Mouse (Mus musculus): Measurements from ENCODE around the gene Frmd8.

Frmd8 gene

DNA sequence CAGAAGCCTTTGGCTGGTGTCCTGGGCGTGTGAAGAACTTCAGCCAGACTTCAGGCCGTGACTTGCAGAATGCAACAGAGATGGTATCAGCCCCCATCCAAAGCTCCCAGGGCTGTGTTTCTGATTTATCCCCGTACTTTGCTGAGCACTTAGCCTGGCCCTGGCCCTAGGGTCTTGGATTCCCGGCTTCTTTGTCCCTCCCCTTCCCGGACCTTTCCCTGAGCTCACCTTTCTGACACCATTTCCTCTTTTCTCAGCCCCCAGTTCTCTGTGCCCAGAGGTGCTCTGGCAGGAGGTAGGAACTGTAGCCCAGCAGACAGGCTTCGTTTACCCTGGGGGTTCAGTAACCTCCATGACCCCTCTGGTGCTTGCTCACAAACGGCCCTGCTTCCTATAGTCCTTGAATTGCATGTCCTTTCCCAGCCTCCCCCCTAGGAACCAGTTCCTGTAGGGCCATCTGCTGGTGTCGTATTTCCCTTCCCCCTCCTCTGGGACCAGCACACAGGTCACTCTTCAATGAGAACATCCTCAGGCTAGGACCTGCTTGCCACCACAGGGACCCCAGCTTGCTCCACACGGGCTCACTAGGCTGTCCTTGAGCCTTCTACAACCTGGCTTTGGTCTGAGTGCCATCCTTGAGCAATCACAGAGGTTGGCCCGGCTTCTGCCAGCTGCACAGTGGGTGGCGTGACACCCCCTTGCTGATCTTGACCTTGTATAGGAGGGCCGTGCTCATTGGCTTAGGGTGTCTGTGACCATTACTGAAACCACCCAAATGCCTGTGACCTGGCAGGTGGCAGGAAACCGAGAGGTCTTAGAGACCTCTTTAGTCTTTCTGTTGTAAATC is 26.0 kb downstream of the Frmd8 start:
- peak in 1 of 2 experiments; percentile 32 for DNase-seq

DNA sequence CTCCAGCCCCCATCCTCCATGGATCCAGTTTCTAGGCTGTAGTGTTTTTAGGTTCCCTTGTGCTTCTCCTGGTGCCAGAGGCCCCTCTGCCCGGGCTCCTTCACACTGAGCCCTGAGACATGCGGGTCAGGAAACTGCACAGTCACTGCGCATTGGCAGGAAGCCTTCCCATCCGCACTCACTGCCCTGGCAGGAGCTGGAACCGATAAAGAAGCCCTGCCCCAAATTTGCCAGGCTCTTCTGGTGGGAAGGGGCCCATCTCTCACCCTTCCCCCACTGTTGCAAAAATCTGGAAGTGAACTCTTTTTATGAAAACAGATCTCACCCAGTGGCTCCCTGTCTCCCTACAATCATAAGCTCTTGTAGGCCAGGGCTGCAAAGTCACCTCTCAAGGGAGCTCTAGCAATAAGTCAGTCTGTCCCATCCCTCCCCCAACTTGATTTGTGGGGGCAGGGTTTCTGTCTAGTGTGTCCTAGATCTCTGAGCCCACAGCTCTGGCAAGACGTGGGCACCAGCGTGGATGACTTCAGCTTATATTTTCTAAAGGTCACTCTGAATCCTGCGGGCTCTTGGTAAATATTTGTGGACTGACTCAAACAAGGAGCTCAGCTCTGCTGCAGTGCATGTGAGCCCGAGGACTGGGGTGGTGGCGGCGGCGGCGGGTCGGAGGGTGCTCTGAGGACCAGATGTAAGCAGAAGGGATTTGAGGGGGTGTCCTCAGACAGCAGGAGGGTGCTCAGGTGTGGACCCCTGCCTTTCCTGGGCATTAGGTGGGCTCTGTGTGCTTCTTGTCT is 26.8 kb downstream of the Frmd8 start:
- peak; percentile 44 to 62 for DNase-seq

DNA sequence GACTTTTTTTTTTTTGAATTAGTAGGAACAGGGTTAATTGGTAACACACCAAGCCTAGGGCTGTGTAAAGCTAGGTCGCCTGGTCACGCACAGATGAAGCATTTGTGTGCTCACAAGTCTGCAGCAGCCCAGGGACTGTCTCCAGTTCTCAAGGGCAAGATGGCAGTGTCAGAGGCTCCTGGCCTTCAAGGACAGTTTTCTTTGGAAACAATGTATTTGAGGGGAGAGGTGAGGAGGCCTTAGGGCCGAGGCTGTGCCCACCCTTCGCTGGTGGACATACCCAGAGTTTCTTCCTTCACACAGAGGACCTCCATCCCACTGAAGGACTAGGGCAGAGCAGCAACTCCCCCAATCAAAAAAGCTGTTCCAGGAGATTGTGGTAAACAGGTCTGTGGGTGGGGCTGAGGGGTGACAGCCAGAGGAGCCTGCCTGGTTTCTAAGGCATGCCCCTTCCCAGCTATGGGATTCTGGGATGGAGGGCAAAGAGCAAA is 27.7 kb downstream of the Frmd8 start:
- peak in 1 of 2 experiments; percentile 36 for DNase-seq

DNA sequence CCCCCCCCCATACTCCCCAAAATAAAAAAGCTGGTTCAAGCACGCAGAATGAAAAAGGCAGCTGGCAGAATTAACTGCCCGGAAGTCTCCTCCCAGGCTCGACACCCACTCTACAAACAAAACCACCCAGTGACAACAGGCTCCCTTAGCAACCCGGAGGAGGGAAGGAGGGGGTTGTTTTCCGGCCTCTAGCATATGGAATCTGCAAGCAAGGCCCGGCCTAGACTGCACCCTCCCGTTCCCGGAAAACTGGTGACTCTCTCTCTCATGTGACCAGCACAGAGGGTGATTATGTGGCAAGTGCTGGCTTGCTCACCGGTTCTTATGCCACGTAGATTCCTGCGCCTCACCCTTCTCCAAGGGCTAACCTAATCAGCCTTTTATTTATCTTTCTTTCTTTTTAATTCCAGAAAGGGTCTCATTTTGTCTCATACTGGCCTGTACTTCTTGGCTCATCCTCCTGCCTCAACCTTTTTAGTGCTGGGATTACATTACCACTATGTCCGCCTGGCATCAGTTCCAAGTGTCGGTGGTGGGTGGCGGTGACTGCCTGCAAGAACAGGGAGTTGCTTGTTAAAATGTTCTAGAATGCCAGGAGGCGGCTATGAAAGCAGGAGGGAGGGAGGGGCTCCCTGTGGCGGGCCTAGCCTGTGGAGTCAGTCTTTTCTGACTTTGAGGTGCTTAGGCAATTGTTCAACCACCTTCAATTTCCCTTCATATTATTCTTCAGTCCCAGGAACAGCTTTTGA is 28.3 kb downstream of the Frmd8 start:
- peak; percentile 52 to 64 for DNase-seq

DNA sequence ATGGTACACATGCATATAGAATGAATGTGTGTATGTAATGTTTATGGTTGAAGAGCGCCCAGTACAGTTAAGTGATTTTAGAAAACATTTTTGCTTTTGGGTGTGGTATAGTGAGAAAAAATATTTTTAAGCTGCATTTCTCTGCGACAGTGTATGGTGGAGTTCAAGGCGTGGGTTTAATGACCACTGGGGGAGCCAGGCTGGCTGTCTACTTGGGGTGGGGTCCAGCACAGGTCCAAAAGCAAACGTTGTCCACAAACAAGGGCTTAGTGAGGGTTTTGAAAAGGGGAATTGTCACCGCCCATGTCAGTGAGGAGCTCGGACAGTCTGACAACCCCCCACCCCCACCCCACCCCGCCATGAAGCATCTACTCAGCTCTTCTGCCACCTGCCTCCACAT is 28.9 kb downstream of the Frmd8 start:
- DNase-seq, result peak in 1 of 2 experiments; percentile 44

DNA sequence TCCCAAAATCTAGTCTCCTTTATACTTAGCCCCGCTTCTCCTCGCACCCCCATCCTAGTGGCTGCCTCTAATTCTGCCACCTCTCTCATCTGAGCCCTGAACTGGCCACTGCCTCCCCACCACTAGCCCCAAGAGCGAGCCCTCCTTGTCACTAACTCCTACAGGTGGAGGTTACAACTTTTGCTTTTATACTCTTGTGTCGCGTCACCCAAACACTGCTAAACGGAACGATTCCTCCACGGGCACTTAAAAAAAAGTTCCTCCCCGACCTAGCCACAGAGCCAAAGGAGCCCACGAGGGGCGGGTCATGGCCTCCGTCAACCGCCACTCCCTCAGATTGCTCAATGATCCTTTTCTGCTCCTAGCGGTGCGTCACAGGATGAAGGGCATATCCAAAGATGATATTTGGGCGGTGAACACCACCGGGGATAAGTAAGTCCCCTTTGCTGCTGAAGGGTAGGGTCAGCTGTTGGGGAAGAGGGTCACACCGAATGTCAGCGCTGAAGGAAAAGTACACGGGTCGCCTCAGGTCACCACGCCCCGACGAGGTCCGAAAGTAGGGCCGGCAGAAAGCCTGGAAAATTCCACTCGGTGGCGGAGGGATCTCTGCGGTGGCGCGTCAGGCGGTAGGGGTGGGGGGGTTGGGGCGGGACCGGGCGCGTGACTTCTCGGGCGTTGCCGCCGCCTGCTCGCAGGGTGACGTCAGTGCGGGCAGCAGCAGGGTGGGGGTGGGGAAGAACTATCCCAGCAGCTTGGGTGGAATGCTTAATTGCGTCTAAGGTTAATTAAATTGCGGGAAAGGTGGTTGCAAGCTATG is 29.5 kb downstream of the Frmd8 start:
- peak; percentile 93 to 95 for DNase-seq

DNA sequence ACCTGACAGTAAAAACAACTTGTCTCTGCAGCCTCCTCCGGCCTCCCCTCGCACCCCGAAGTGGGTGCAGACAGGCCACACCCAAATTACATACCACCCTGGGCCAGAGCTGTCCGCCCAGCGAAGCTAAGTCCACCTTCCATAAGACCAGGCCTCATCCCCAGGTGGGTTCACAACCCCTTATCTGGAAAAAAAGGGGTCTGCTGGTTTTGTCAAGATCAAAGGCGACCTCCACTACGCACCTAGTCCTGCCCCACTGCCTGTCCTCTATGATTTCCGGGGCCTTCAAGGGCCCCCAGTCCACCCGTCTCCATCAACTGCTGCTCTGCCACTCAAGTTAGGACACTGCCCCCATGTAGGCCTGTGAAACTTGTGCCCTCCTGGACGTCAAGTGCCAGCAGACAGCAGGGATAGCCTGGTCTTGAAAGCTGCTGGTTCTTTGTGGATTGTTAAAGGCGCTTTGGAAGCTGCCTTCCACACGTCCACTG is 30.2 kb downstream of the Frmd8 start:
- peak; percentile 62 to 67 for DNase-seq

DNA sequence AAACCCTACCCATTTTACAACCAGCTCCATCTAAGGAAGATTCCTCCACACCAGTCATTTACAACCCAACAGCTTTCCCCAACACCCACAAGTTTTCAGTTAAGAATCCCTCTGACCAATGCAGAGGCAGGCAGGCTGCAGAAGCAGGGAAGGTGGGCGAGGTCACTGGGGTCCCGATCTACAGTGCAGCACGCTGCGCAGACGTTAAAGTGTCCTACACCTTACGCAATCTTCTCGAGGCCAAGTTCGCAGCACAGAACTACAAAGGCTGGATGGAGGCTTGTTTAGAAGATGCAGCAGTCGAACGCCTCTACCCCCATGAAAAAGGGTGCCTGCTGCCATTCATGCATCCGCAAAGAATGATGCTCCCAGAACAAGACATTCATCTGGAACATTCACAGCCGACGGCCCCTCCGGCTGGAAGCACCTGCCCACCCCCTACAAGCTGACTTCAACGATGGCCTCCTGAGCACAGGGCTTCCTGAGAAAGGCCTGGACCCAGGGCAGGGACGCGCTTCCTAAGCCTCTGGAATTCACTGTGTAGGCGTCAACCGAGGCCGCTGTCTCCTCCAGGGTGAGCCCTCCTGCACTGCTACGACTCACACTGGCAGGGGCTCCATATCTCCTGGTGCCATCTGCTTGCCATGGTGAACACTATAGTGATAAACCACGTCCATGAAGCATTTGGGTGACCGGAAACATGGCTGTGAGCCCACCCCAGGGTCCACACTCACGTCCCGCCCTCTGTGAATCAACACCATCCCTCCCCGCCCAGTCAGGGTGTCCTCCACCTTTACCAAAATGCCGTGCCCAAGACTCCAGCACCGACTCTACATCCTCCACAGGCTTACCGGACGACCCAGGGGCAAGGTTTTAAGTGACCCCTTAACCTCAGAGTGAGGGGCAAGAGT is 31.0 kb downstream of the Frmd8 start:
- peak; percentile 45 to 56 for DNase-seq

DNA sequence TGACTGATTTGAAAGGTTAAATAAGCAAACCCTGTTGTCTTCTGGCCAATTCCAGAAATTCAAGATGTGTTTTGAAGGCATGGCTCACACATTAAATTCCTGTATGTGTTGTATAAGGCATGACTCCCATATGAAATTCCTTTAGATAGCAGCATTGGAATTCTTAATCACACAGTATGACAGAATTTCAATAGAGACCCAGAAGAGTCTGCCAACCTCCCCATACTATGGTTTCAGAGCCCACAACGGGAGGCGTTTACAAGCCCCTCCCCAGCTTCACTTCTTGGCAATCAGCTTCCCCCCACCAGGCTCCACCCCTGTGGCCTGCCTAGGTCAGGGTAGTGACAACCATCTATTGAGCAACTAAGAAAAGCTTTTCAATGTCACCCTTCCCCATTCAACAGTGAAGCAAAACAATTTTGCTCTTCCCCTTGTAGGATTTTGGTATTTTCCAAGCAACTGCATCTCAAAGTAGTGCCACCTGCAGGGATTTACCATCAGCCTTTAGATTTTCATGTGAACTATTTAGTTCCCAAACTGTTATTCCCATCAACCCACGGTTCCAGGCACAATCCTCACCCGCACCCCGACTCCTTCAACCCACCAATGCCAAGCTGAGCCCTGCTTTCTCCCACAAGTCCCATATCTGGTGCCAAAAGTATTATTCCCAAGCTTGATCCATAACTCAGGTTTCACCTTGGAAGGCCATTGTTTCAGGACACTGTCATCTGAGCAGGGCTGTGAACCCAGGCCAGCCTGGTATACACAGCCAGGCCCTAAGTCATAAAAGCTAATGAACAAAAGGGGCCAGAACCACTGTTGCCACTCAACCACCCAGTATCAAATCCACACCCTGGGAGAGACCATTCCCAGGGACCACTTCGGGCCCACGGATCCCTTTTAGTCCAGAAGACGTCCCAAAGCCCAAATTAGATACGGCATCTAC is 32.0 kb downstream of the Frmd8 start:
- peak; percentile 38 to 60 for DNase-seq

DNA sequence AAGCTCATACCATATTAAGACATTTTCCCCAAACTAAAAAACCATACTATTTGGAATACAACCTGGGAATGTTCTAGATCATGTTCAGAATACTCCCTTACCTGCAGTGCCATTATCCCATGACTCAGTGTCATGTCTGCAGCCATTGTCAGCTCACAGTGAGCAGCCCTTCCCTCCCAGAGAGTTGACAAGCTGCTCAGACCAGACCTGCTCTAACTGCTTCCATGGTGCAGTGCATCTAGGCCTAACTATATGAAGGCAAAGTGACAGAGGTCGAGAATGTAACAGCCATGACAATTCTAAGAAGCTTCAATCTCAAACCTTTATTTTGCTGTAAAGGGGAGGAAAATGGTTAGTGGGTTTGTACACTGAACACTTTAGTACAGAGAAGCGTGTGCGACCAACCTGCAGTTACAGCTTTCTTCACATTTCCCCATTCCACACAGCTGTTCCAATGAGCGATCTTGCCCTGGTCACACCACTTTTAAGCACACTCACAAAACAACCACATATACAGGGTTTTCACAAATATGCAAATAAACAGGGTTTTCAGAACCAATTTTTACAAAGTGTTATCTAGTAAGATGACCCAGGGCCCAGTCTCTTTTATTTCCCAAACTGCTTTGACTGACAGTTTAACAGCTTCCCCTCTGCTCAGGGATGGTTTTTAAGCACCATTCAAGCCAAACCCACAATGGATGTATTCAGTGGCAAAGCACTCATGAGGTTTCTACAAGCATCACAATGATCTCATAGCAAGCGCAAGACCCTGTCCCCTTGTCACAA is 32.9 kb downstream of the Frmd8 start:
- DNase-seq, result no peak

DNA sequence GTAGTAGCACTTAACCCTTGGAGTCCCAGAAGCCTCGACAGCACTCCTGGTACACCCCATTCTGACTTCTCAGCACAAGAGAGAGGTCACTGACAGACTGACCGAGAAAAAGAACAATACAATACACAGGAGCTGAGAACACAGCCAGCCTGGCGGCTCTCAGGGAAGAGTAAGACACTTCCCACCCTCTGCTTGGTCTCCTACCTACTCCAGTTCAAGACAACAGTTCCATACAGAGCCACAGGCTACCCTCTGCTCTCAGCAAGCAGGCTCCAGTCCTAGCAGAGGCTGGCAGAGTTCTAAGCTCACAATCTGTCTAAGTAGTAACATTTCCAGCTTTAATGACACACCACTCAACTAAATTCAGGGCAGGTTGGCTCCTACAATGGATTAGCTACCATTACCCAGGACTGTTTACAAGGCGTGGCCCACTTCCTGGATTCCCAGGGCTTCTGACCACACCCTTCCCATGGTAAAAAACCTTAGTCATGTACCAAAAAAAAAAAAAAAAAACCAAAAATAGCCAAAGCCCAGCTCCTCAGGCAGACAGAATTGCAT is 33.6 kb downstream of the Frmd8 start:
- DNase-seq, result no peak

DNA sequence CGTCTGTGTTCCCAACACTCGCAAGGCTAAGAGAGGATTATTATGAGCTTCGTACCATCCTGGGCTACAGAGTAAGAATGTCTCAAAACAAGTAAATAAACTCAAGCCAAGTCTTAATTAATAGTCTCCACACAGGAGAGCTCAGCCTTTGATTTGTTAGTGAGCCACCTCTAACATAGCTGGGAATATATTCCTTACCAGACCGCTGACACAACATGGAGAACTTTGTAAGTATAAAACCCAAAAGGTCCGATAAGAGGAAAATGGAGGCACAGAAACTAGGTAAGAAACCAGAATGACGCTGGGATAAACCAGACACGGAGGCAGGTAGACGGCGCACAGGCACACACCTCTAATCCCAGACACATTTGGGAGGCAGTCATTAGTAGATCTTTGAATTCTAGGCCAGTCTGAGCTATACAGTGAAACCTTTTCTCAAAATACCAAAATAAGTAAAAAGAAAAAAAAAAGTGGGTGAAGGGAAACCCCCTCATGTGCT is 34.1 kb downstream of the Frmd8 start:
- DNase-seq, result no peak

DNA sequence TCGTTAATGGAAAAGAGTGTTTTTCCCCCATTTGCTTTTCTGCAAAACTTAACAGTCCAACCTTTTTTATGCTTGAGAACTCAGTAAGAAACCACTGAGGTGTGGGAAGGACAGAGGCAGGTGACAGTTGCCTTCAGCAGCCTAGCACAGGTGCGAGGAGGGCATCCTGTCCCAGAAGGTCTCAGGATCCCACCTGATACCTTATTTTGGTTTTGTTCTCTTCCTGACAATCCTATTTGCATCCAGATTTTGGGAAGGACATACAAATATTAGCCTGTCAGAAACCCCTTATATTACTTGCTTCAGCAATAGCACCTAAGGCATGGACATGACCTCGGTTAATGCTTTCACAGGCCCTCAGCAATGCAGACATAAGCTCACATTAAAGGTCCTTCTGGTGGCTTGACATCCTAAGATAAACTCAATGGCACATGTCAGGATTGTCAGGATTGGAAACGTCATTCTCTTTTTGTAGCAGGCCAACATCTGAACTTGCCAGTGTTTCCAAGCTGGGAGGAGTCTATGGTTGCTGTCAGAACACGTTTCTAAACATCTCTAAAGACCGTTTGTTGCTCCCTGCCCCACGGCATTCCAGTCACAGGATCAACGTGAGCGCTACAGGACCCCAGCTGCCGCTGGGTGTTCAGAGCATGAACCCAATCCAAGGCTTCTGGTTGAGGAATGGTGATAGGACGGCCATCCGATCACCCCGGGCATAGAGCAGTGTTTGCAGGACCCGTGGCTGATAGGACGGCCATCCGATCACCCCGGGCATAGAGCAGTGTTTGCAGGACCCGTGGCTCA is 34.8 kb downstream of the Frmd8 start:
- no peak for DNase-seq

DNA sequence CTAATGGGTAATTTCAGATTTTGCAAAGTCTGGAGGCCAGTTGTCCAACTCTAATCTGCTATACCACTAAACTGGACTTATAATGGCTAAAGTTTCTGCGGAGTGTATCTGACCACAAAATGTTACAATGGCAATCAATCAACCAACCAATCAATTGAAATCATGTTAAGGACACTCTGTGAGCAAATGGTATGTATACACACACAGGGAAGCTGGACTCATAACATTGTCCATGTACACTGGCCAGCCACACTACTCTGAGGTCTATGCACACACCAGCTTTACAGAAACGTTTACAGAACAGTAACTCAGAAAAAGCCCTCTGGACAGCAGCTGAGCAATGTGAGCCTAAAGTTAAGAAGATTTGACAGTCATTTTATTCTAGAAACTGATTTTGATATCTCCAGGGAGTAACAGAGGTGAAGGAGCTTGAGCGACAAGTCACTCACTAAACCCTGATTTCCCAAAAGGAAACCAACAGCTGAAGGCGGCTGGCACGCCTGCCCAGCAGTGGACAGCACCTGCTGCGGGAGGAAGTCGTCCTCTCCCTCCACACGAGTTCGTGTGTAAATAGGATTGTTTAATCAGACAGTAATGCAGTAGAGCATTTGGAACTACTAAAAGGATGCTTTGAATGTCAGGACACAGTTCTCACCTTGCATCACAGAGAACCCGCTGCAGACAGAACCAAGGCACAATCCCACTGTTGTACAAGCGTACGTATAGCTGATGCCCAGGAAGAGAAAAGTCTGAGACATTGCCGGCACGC is 35.6 kb downstream of the Frmd8 start:
- DNase-seq, result no peak

DNA sequence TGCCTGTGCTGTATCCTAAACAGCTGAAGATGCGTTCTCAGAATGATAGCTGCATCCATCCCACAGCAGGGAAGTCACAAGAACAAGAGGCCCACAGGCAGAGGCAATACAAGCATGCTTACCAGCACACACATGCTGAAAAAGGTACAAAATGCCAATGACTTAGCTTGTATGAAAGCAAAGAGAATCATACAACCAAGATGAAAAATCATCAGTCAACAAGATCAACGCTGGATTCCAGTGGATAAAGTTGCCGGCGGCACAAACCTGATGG is 36.2 kb downstream of the Frmd8 start:
- no peak for DNase-seq

DNA sequence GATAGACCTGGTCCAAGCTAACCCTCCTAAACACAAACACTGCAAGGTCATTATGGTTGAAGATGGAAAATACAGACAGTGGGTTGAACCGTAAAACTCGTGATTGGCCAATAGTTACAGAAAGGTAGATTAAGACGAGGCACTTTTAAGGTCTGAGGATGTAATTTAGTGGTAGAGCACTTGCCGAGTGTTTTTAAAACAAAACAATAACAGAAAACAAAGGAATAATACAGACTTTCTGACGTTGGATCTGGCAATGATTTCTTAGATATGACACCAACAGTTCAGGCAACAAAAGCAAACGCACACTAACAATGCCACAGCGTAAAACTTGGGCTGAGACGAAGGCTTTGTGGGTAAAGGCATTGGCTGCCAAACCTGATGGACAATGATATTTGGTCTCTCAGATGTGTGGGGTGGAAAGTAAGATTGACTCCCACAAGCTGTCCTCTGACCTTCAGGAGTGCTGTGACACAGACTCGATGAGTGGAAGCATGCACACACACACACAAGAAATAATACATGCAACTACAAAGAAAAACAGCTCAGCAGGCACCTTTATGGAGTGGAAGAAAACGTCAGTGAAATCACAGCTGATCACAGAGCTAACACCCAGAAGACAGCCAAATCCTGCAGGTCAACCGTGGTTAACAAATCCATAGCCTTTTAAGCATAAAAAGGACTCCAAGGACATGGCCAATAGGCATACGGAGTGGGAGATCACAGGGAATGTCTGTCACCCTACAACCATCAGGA is 36.8 kb downstream of the Frmd8 start:
- no peak for DNase-seq

Measured in thymus, postnatal 36 days (tissue).